Mouse (Mus musculus): ENCODE data around the gene Nt5dc1. TPM values are rescaled to one million over a fixed set of nuclear protein-coding genes. Genes with fewer than 3 reads are reported as not detected.
"Not testable (repeated sequence)": the region's sequence is repeated elsewhere in the genome, so short reads cannot be mapped to it uniquely, and the experiment has no call there.

Gene Nt5dc1
- total RNA-seq, 2 experiments from 2014 or later, result 19.0 to 24.6 TPM

- ATAC-seq (replicated peaks; ENCODE audit: poor library complexity, severe bottlenecking), result no peak; the same call in 1 of the 2 replicates
Measured at GRCm38 (mm10) chr10:34316571-34317216, 101.7 kb downstream of the Nt5dc1 start.

- ATAC-seq (replicated peaks; ENCODE audit: poor library complexity, severe bottlenecking), result no peak
Measured at GRCm38 (mm10) chr10:34312536-34312935, 105.8 kb downstream of the Nt5dc1 start.

GRCm38 (mm10) chr10:34309915-34310685 lies 108.3 kb downstream of the Nt5dc1 start:
- ATAC-seq (replicated peaks; ENCODE audit: poor library complexity, severe bottlenecking), result no peak

GRCm38 (mm10) chr10:34307070-34307469 lies 111.3 kb downstream of the Nt5dc1 start:
- ATAC-seq (replicated peaks; ENCODE audit: poor library complexity, severe bottlenecking), result peak; percentile 27; the same call in 1 of the 2 replicates

- no peak for ATAC-seq (replicated peaks; ENCODE audit: poor library complexity, severe bottlenecking)
Measured at GRCm38 (mm10) chr10:34300368-34300767, 118.0 kb downstream of the Nt5dc1 start.

- ATAC-seq (replicated peaks; ENCODE audit: poor library complexity, severe bottlenecking), result peak; percentile 6; the same call in 1 of the 2 replicates
Measured at GRCm38 (mm10) chr10:34297980-34298753, 120.2 kb downstream of the Nt5dc1 start.

GRCm38 (mm10) chr10:34297299-34297979 lies 120.9 kb downstream of the Nt5dc1 start, which contains the start of gene Tspyl4:
Gene Tspyl4, plus strand, starts transcription at chr10:34297442.
- peak; percentile 91 for ATAC-seq (replicated peaks; ENCODE audit: poor library complexity, severe bottlenecking)

- no peak for ATAC-seq (replicated peaks; ENCODE audit: poor library complexity, severe bottlenecking)
Measured at GRCm38 (mm10) chr10:34296911-34297298, 121.4 kb downstream of the Nt5dc1 start.

- ATAC-seq (replicated peaks; ENCODE audit: poor library complexity, severe bottlenecking), result peak; percentile 38
Measured at GRCm38 (mm10) chr10:34282420-34283238, 135.7 kb downstream of the Nt5dc1 start.

GRCm38 (mm10) chr10:34281962-34282388 lies 136.4 kb downstream of the Nt5dc1 start, which contains the start of gene Tspyl1:
Gene Tspyl1, plus strand, starts transcription at chr10:34282190.
- ATAC-seq (replicated peaks; ENCODE audit: poor library complexity, severe bottlenecking), result peak; percentile 92

- ATAC-seq (replicated peaks; ENCODE audit: poor library complexity, severe bottlenecking), result no peak
Measured at GRCm38 (mm10) chr10:34281211-34281961, 137.0 kb downstream of the Nt5dc1 start.

- peak; percentile 33 for ATAC-seq (replicated peaks; ENCODE audit: poor library complexity, severe bottlenecking)
Measured at GRCm38 (mm10) chr10:34280591-34281175, 137.7 kb downstream of the Nt5dc1 start.

- no peak for ATAC-seq (replicated peaks; ENCODE audit: poor library complexity, severe bottlenecking)
Measured at GRCm38 (mm10) chr10:34271681-34272080, 146.7 kb downstream of the Nt5dc1 start.

- peak; percentile 85 for ATAC-seq (replicated peaks; ENCODE audit: poor library complexity, severe bottlenecking)
Measured at GRCm38 (mm10) chr10:34267312-34268070, 150.9 kb downstream of the Nt5dc1 start.

GRCm38 (mm10) chr10:34265106-34265505 lies 153.2 kb downstream of the Nt5dc1 start:
- no peak for ATAC-seq (replicated peaks; ENCODE audit: poor library complexity, severe bottlenecking)

GRCm38 (mm10) chr10:34252833-34253232 lies 165.5 kb downstream of the Nt5dc1 start:
- ATAC-seq (replicated peaks; ENCODE audit: poor library complexity, severe bottlenecking), result not testable (repeated sequence)

GRCm38 (mm10) chr10:34249594-34249993 lies 168.8 kb downstream of the Nt5dc1 start:
- peak; percentile 95 for ATAC-seq (replicated peaks; ENCODE audit: poor library complexity, severe bottlenecking)

Measured in granulocyte monocyte progenitor cell, adult 5-6 weeks (primary cell).